Mouse (Mus musculus): ENCODE results near the gene Ptcd2. TPM values are rescaled to one million over a fixed set of nuclear protein-coding genes. Genes with fewer than 3 reads are reported as not detected.
A peak's percentile ranks its signal among the peaks of the same experiment; 100 is the strongest.

The Ptcd2 gene
- polyA plus RNA-seq, 2 experiments, result 24.0 to 41.3 TPM

DNA sequence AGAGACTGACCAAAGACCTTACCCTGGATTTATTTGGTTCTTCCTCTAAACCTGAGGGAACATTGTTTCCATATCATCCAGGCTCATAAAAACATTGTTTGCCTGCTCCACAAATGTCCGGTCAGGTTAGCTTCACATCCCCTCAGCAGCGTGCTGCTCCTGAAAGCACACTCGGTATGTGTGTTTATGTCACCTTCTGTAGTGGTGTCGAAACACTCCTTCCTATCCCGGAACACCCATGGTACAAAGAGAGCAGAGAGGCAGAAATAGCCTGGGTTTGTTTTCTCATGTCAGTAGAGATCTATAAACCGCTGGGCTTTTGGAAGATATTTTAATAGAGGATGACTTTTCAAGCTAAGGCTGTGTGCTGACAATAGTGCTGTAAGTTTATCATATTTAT, 32.5 kb upstream of the Ptcd2 start:
- Histone ChIP-seq H3K36me3 (ENCODE audit: control insufficient read depth, insufficient read depth, low read length) (peaks cover 8% of the 10 kb centered on the region), H3K4me2 (replicated peaks; ENCODE audit: low read depth, low read length, severe bottlenecking) (no peak overlapping the region), H3K27ac (replicated peaks; ENCODE audit: low read depth, low read length) (no peak overlapping the region), H3K9me3 (ENCODE audit: control insufficient read depth, low read length) (no peaks in the 10 kb centered on the region), H3K4me3 (replicated peaks; ENCODE audit: low read length) (no peak overlapping the region), H3K4me1 (ENCODE audit: control insufficient read depth, insufficient read depth, low read length) (peaks cover 7% of the 10 kb centered on the region; the same call in 1 of the 2 replicates), H3K9ac (ENCODE audit: low read depth, low read length, severe bottlenecking) (no peak overlapping the region), H3K27me3 (ENCODE audit: control insufficient read depth, insufficient read depth, low read length) (no peaks in the 10 kb centered on the region)
- 84% methylated on average over 6 of the region's 6 CpGs for WGBS
- DNase-seq (ENCODE audit: low spot score), result no peak
- no peak for TF ChIP-seq POLR2A (IDR thresholded peaks at IDR 0.05; ENCODE audit: borderline replicate concordance, extremely low read depth, insufficient read depth, insufficient read length)
- ATAC-seq (ENCODE audit: low FRiP score, low read depth), result no peak

DNA sequence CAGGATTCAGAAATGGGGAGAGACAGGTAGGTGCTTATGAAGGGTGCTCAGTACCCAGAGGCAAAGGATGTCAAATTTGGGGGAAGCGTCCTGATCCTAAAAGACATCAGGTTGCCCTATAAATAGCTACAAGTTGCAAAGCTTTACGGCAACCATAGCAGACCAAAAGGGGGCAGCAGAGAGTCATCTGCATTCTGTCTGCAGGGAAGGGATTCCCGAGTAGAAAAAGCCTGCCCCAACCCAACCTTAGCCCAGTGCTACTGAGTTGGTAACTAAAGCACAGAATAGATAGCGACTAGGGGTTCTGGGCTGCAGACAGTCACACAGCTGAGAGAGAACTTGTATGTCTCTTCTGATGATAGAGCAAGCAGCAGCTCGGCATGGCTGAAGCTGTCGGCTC, 31.0 kb upstream of the Ptcd2 start:
- H3K4me3 ChIP-seq (replicated peaks; ENCODE audit: low read length), result no peak overlapping the region
- peaks cover 7% of the 10 kb centered on the region; the same call in 1 of the 2 replicates for H3K4me1 ChIP-seq (ENCODE audit: control insufficient read depth, insufficient read depth, low read length)
- H3K27ac ChIP-seq (replicated peaks; ENCODE audit: low read depth, low read length), result no peak overlapping the region
- ATAC-seq (ENCODE audit: low FRiP score, low read depth) (peak; percentile 59; the same call in 1 of the 2 replicates), DNase-seq (ENCODE audit: low spot score) (peak; percentile 92)
- WGBS, result 36% methylated on average over 6 of the region's 6 CpGs
- no peak overlapping the region for H3K4me2 ChIP-seq (replicated peaks; ENCODE audit: low read depth, low read length, severe bottlenecking)
- H3K27me3 ChIP-seq (ENCODE audit: control insufficient read depth, insufficient read depth, low read length), result no peaks in the 10 kb centered on the region
- H3K36me3 ChIP-seq (ENCODE audit: control insufficient read depth, insufficient read depth, low read length), result peaks cover 4% of the 10 kb centered on the region; the same call in 1 of the 2 replicates
- TF ChIP-seq POLR2A (IDR thresholded peaks at IDR 0.05; ENCODE audit: borderline replicate concordance, extremely low read depth, insufficient read depth, insufficient read length), result no peak
- H3K9ac ChIP-seq (ENCODE audit: low read depth, low read length, severe bottlenecking), result no peak overlapping the region
- no peaks in the 10 kb centered on the region for H3K9me3 ChIP-seq (ENCODE audit: control insufficient read depth, low read length)

DNA sequence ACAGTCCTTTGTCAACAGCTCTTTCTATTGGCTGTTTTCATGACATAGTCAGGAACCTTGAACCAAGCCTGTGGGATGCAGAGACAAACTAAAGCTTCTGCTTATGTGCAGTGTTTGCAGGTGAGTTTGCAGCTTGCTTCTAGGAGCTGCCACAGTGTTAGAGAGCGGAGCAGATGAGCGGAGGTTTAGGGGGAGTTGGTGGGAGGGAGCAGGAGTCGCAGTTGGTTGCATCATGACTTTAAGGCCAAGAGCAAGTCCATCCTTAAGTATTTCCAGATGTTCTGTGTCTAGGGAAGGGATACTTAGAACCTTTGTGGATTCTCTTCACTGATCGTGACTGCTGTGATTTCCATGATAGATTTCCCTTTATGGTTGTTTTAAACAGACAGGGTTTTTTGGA, 29.7 kb upstream of the Ptcd2 start:
- H3K36me3 ChIP-seq (ENCODE audit: control insufficient read depth, insufficient read depth, low read length), result 0 out of 2 replicates have a peak, but pooled peaks cover 4% of the 10 kb centered on the region
- WGBS, result 45% methylated on average over 4 of the region's 4 CpGs
- H3K27ac ChIP-seq (replicated peaks; ENCODE audit: low read depth, low read length), result peak overlapping the region; percentile 39; the same call in 1 of the 2 replicates
- no peak overlapping the region for H3K9ac ChIP-seq (ENCODE audit: low read depth, low read length, severe bottlenecking)
- no peak overlapping the region for H3K4me3 ChIP-seq (replicated peaks; ENCODE audit: low read length)
- peaks cover 7% of the 10 kb centered on the region; the same call in 1 of the 2 replicates for H3K4me1 ChIP-seq (ENCODE audit: control insufficient read depth, insufficient read depth, low read length)
- no peak for TF ChIP-seq POLR2A (IDR thresholded peaks at IDR 0.05; ENCODE audit: borderline replicate concordance, extremely low read depth, insufficient read depth, insufficient read length)
- ATAC-seq (ENCODE audit: low FRiP score, low read depth) (peak; percentile 72; the same call in 1 of the 2 replicates), DNase-seq (ENCODE audit: low spot score) (peak; percentile 60)
- no peaks in the 10 kb centered on the region for H3K9me3 ChIP-seq (ENCODE audit: control insufficient read depth, low read length)
- no peaks in the 10 kb centered on the region for H3K27me3 ChIP-seq (ENCODE audit: control insufficient read depth, insufficient read depth, low read length)
- H3K4me2 ChIP-seq (replicated peaks; ENCODE audit: low read depth, low read length, severe bottlenecking), result no peak overlapping the region

DNA sequence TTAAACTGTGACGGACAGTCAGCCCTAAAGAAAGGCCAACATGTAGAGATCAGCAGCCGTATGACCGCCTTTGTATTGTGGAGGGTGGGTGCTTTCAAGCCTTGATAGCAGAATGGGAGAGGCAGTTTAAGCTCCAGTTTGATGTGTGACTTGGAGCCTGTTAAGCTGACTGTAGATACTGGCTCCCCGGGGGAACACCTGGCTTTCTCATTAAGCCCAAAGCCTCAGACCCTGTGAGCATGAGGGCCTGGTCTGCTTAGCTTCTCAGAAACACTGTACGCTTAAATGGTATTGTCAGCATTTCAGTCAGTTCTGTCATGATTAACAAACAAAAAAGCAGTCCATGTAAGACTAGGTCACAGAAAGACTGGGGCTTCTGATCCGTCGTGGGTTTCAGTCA, 29.2 kb upstream of the Ptcd2 start:
- Histone ChIP-seq H3K4me2 (replicated peaks; ENCODE audit: low read depth, low read length, severe bottlenecking) (no peak overlapping the region), H3K36me3 (ENCODE audit: control insufficient read depth, insufficient read depth, low read length) (0 out of 2 replicates have a peak, but pooled peaks cover 4% of the 10 kb centered on the region), H3K9me3 (ENCODE audit: control insufficient read depth, low read length) (no peaks in the 10 kb centered on the region), H3K4me3 (replicated peaks; ENCODE audit: low read length) (no peak overlapping the region), H3K9ac (ENCODE audit: low read depth, low read length, severe bottlenecking) (no peak overlapping the region), H3K4me1 (ENCODE audit: control insufficient read depth, insufficient read depth, low read length) (peaks cover 7% of the 10 kb centered on the region; the same call in 1 of the 2 replicates), H3K27me3 (ENCODE audit: control insufficient read depth, insufficient read depth, low read length) (no peaks in the 10 kb centered on the region), H3K27ac (replicated peaks; ENCODE audit: low read depth, low read length) (peak overlapping the region; percentile 39; the same call in 1 of the 2 replicates)
- no peak for DNase-seq (ENCODE audit: low spot score)
- 62% methylated on average over 7 of the region's 7 CpGs for WGBS
- peak; percentile 64 for ATAC-seq (ENCODE audit: low FRiP score, low read depth)
- TF ChIP-seq POLR2A (IDR thresholded peaks at IDR 0.05; ENCODE audit: borderline replicate concordance, extremely low read depth, insufficient read depth, insufficient read length), result no peak

DNA sequence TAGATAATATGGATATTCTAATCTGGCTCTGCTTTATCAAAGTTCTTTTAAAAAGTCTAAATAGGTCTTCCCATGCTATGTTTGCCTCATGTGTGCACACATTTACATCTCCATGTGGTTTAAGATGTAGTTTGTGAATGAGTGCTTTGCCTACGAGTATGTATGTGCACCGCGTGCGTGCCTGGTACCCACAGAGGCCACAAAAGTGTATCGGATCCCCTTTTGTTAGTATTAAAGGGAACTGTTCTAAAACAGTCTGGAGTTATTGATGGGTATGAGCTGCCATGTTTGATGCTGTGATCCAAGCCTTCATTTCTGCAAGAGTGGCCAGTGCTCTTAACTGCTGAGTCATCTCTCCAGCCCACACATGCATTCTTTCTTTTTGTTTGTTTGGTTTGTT, 26.8 kb upstream of the Ptcd2 start:
- 92% methylated on average over 5 of the region's 5 CpGs for WGBS
- ATAC-seq (ENCODE audit: low FRiP score, low read depth), result no peak
- no peak overlapping the region for H3K4me3 ChIP-seq (replicated peaks; ENCODE audit: low read length)
- no peak for DNase-seq (ENCODE audit: low spot score)
- peaks cover 16% of the 10 kb centered on the region; the same call in 1 of the 2 replicates for H3K36me3 ChIP-seq (ENCODE audit: control insufficient read depth, insufficient read depth, low read length)
- no peaks in the 10 kb centered on the region for H3K27me3 ChIP-seq (ENCODE audit: control insufficient read depth, insufficient read depth, low read length)
- no peak overlapping the region for H3K4me2 ChIP-seq (replicated peaks; ENCODE audit: low read depth, low read length, severe bottlenecking)
- peaks cover 7% of the 10 kb centered on the region; the same call in 1 of the 2 replicates for H3K4me1 ChIP-seq (ENCODE audit: control insufficient read depth, insufficient read depth, low read length)
- H3K9ac ChIP-seq (ENCODE audit: low read depth, low read length, severe bottlenecking), result no peak overlapping the region
- H3K27ac ChIP-seq (replicated peaks; ENCODE audit: low read depth, low read length), result no peak overlapping the region
- no peak for TF ChIP-seq POLR2A (IDR thresholded peaks at IDR 0.05; ENCODE audit: borderline replicate concordance, extremely low read depth, insufficient read depth, insufficient read length)
- H3K9me3 ChIP-seq (ENCODE audit: control insufficient read depth, low read length), result no peaks in the 10 kb centered on the region
